Mouse (Mus musculus) forebrain, postnatal 0 days (tissue): ENCODE data around the gene Zfp746. TPM values are rescaled to one million over a fixed set of nuclear protein-coding genes. Genes with fewer than 3 reads are reported as not detected.

Source experiments
- ATAC-seq: fragments of 200-750 bp; cut with Nextera tagmentation; 2 replicates; pipeline ENCODE4 v1.8.0; 2017; ENCODE audit warnings: mild to moderate bottlenecking, moderate library complexity
- DNase-seq: peaks from one replicate; pipeline ENCODE4 v3.0.0-alpha.2; 2015
- H3K27ac ChIP-seq: fragments of 300-500 bp; sonication (generic); 2 replicates; pipeline ENCODE4 v1.5.1; 2014; ENCODE audit warnings: low read depth, mild to moderate bottlenecking, antibody characterized with exemption, low read length, moderate library complexity, mixed read lengths
- H3K27me3 ChIP-seq: fragments of 300-500 bp; sonication (generic); 2 replicates; pipeline ENCODE4 v1.6.1; 2014; ENCODE audit warnings: mild to moderate bottlenecking, low read length, mixed read lengths; ENCODE audit not compliant: insufficient read depth
- H3K36me3 ChIP-seq: fragments of 300-500 bp; sonication (generic); 2 replicates; pipeline ENCODE4 v1.6.1; 2014; ENCODE audit warnings: mild to moderate bottlenecking, moderate library complexity; ENCODE audit not compliant: insufficient read depth
- H3K4me1 ChIP-seq: fragments of 300-500 bp; sonication (generic); 2 replicates; pipeline ENCODE4 v1.6.1; 2014; ENCODE audit warnings: antibody characterized with exemption; ENCODE audit not compliant: insufficient read depth
- H3K4me2 ChIP-seq: fragments of 300-500 bp; sonication (generic); 2 replicates; pipeline ENCODE4 v1.6.1; 2014; ENCODE audit warnings: low read depth, mild to moderate bottlenecking, moderate library complexity
- H3K4me3 ChIP-seq: fragments of 300-500 bp; sonication (generic); 2 replicates; pipeline ENCODE4 v1.5.1; 2014; ENCODE audit warnings: low read depth, low read length, mixed read lengths
- H3K9ac ChIP-seq: fragments of 300-500 bp; sonication (generic); 2 replicates; pipeline ENCODE4 v1.6.1; 2014; ENCODE audit warnings: mild to moderate bottlenecking
- H3K9me3 ChIP-seq: fragments of 300-500 bp; sonication (generic); 2 replicates; pipeline ENCODE4 v1.6.1; 2016; ENCODE audit warnings: low read length
- CTCF ChIP-seq: sonication (generic); IDR thresholded peaks from 2 replicates; pipeline ENCODE4 v1.5.1; 2016; ENCODE audit warnings: antibody characterized with exemption, control low read depth, low read depth
- WGBS: fragments of 180-500 bp; shearing (Covaris S2); extraction: QIAGEN DNeasy Blood & Tissue Kit; methylation state at CpG from one replicate; pipeline ENCODE4 v1.1.7; 2014; 5-methylcytosine and 5-hydroxymethylcytosine counted together
- polyA plus RNA-seq: library from polyadenylated mRNA; unstranded; fragments of >200 nt; fragmentation: Nextera tagmentation; extraction: Ambion mirVana; gene quantifications from 2 replicates; pipeline ENCODE4 v1.2.1, GENCODE M21; 2015
- total RNA-seq: library from RNA; depleted of rRNA; stranded (reverse); fragments of >200 nt; gene quantifications from 2 replicates; pipeline ENCODE4 v1.2.3, GENCODE M21; 2014

The Zfp746 gene
- total and polyA plus RNA-seq, 2 experiments from 2014 or later, result 15.5 to 51.6 TPM

GRCm38 (mm10) chr6:48081952-48082351 is 4.4 kb downstream of the Zfp746 start:
- WGBS, result 97% methylated on average over 3 of the region's 3 CpGs
- no peak for TF ChIP-seq CTCF
- no peak overlapping the region for H3K9ac ChIP-seq
- no peak for DNase-seq
- no peaks in the 10 kb centered on the region for H3K9me3 ChIP-seq
- no peak overlapping the region for H3K4me3 ChIP-seq
- peaks cover 62% of the 10 kb centered on the region for H3K36me3 ChIP-seq
- no peaks in the 10 kb centered on the region for H3K27me3 ChIP-seq
- H3K4me2 ChIP-seq, result no peak overlapping the region
- peaks cover 7% of the 10 kb centered on the region for H3K4me1 ChIP-seq
- no peak overlapping the region for H3K27ac ChIP-seq
- ATAC-seq, result no peak

- WGBS, result 97% methylated on average over 5 of the region's 5 CpGs
- H3K9me3 ChIP-seq, result no peaks in the 10 kb centered on the region
- no peak overlapping the region for H3K9ac ChIP-seq
- peaks cover 7% of the 10 kb centered on the region for H3K4me1 ChIP-seq
- no peak overlapping the region for H3K4me2 ChIP-seq
- DNase-seq, result no peak
- H3K27ac ChIP-seq, result no peak overlapping the region
- no peak for TF ChIP-seq CTCF
- H3K36me3 ChIP-seq, result peaks cover 70% of the 10 kb centered on the region
- H3K27me3 ChIP-seq, result no peaks in the 10 kb centered on the region
- H3K4me3 ChIP-seq, result no peak overlapping the region
- no peak for ATAC-seq
These were observed 5.4 kb downstream of the Zfp746 start for GRCm38 (mm10) chr6:48081021-48081420.

GRCm38 (mm10) chr6:48073316-48073715 is 13.1 kb downstream of the Zfp746 start:
- ATAC-seq, result no peak
- H3K4me1 ChIP-seq, result no peaks in the 10 kb centered on the region
- H3K9ac ChIP-seq, result no peak overlapping the region
- H3K27me3 ChIP-seq, result no peaks in the 10 kb centered on the region
- no peak overlapping the region for H3K4me3 ChIP-seq
- TF ChIP-seq CTCF, result no peak
- DNase-seq, result no peak
- H3K4me2 ChIP-seq, result no peak overlapping the region
- H3K9me3 ChIP-seq, result no peaks in the 10 kb centered on the region
- 81% methylated on average over 5 of the region's 5 CpGs for WGBS
- H3K36me3 ChIP-seq, result peaks cover 39% of the 10 kb centered on the region
- H3K27ac ChIP-seq, result no peak overlapping the region

GRCm38 (mm10) chr6:48067492-48067891 is 18.9 kb downstream of the Zfp746 start:
- DNase-seq (no peak), ATAC-seq (no peak)
- WGBS, result 96% methylated on average over 3 of the region's 3 CpGs
- Histone ChIP-seq H3K4me1 (no peaks in the 10 kb centered on the region), H3K27ac (no peak overlapping the region), H3K9me3 (no peaks in the 10 kb centered on the region), H3K9ac (no peak overlapping the region), H3K27me3 (no peaks in the 10 kb centered on the region), H3K4me2 (no peak overlapping the region), H3K4me3 (no peak overlapping the region), H3K36me3 (peaks cover 53% of the 10 kb centered on the region)
- TF ChIP-seq CTCF, result no peak

GRCm38 (mm10) chr6:48065587-48066075 is 20.8 kb downstream of the Zfp746 start:
- Histone ChIP-seq H3K4me3 (no peak overlapping the region), H3K9me3 (no peaks in the 10 kb centered on the region), H3K4me1 (no peaks in the 10 kb centered on the region), H3K4me2 (no peak overlapping the region), H3K36me3 (peaks cover 54% of the 10 kb centered on the region), H3K9ac (no peak overlapping the region), H3K27ac (no peak overlapping the region), H3K27me3 (no peaks in the 10 kb centered on the region)
- TF ChIP-seq CTCF, result no peak
- ATAC-seq (no peak), DNase-seq (no peak)
- WGBS, result 94% methylated on average over 6 of the region's 6 CpGs

GRCm38 (mm10) chr6:48064451-48064850 is 21.9 kb downstream of the Zfp746 start:
- DNase-seq (no peak), ATAC-seq (no peak)
- no peaks in the 10 kb centered on the region for H3K27me3 ChIP-seq
- H3K4me2 ChIP-seq, result no peak overlapping the region
- no peak overlapping the region for H3K9ac ChIP-seq
- no peak overlapping the region for H3K27ac ChIP-seq
- no peaks in the 10 kb centered on the region for H3K9me3 ChIP-seq
- no peak for TF ChIP-seq CTCF
- peaks cover 54% of the 10 kb centered on the region for H3K36me3 ChIP-seq
- no peaks in the 10 kb centered on the region for H3K4me1 ChIP-seq
- 90% methylated on average over 14 of the region's 14 CpGs for WGBS
- no peak overlapping the region for H3K4me3 ChIP-seq

- Histone ChIP-seq H3K4me1 (no peaks in the 10 kb centered on the region), H3K4me3 (no peak overlapping the region), H3K9me3 (no peaks in the 10 kb centered on the region), H3K27ac (no peak overlapping the region), H3K4me2 (no peak overlapping the region), H3K9ac (no peak overlapping the region), H3K36me3 (peaks cover 52% of the 10 kb centered on the region), H3K27me3 (no peaks in the 10 kb centered on the region)
- DNase-seq (no peak), ATAC-seq (no peak)
- WGBS, result 97% methylated on average over 28 of the region's 28 CpGs
- no peak for TF ChIP-seq CTCF
These were observed 22.5 kb downstream of the Zfp746 start for GRCm38 (mm10) chr6:48063940-48064339.
